Mouse (Mus musculus): ENCODE results near the gene Fras1. TPM values are rescaled to one million over a fixed set of nuclear protein-coding genes. Genes with fewer than 3 reads are reported as not detected.

Gene Fras1
- polyA plus RNA-seq, 1 experiment = 1.5 TPM

DNA sequence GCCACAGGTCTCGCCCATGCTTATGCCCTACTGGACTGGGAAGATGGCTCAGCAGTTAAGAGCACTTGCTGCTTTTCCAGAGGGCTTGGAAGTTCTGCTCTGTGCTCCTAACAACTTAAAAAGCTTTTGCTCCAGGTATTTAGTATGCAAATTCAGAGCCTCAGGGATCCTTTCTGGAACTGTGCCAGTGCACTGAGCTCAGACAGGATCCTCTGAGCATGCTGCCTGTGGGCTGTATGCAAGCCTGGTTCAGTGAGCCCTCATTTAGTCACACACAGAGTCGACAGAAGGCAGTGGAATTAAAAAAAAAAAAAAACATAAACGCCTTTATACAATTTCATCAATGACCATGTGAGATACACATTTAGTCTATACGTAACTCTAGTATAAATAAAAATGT, 436.9 kb downstream of the Fras1 start:
- H3K27me3 ChIP-seq (ENCODE audit: control insufficient read depth, insufficient read depth, insufficient read length) = no peaks in the 10 kb centered on the region
- peaks cover 6% of the 10 kb centered on the region for H3K79me2 ChIP-seq (ENCODE audit: control insufficient read depth, insufficient read depth)
- no peak overlapping the region for H3ac ChIP-seq (ENCODE audit: control insufficient read depth, insufficient read length)
- TF ChIP-seq SRF (IDR thresholded peaks at IDR 0.05; ENCODE audit: control insufficient read depth, insufficient read length, low read depth) = no peak
- TF ChIP-seq USF1 (IDR thresholded peaks at IDR 0.05; ENCODE audit: low read depth) = no peak
- TF ChIP-seq REST (IDR thresholded peaks at IDR 0.05; ENCODE audit: insufficient read depth, insufficient read length) = no peak
- TF ChIP-seq E2F4 (IDR thresholded peaks at IDR 0.05; ENCODE audit: insufficient read depth) = no peak
- TF ChIP-seq MYOG (IDR thresholded peaks at IDR 0.05; ENCODE audit: control insufficient read depth in 1 of 3, insufficient read depth in 1 of 3, insufficient read length in 2 of 3, low read depth in 2 of 3) = no peak
- TF ChIP-seq TCF3 (IDR thresholded peaks at IDR 0.05; ENCODE audit: insufficient read length, low read depth) = no peak
- TF ChIP-seq POLR2AphosphoS2 (IDR thresholded peaks at IDR 0.05; ENCODE audit: insufficient read length, low read depth) = no peak
- no peak for TF ChIP-seq MYOD1 (IDR thresholded peaks at IDR 0.05; ENCODE audit: control insufficient read depth in 1 of 3, insufficient read length in 2 of 3, low read depth in 2 of 3)
- TF ChIP-seq CEBPB (IDR thresholded peaks at IDR 0.05; ENCODE audit: insufficient read depth, poor library complexity, severe bottlenecking) = no peak
- no peak for TF ChIP-seq MAX (IDR thresholded peaks at IDR 0.05; ENCODE audit: low read depth)
- TF ChIP-seq TCF12 (IDR thresholded peaks at IDR 0.05; ENCODE audit: insufficient read depth, poor library complexity, severe bottlenecking) = no peak
- no peak overlapping the region for H3K4me2 ChIP-seq (ENCODE audit: low read depth)
- H3K4me3 ChIP-seq = no peak overlapping the region
- H3K36me3 ChIP-seq (ENCODE audit: control insufficient read depth, insufficient read depth) = peaks cover 32% of the 10 kb centered on the region

DNA sequence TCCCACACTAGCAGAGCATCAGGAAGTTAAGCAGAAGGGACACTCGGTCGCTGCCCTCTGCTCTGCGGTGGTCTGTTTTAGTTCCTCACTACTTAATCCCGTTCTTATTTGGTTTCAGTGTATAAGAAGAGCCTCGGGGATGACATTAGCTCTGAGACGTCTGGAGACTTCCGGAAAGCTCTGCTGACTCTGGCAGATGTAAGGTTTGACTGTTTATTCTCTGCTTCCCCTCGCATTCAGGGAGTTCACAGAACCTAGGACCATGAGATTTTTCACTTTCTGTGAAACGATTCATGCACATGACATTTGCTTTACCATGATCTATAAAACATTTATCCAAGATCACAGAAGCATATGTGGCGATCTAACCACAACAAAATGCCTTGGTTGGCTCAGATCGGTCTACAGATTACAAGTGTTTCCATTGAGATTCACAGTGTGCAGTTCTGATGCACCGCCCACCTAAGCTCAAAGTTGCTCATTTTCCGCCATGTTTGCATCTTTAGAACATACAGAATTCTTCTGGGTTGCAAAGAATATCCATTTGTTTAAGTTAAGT, 451.1 kb downstream of the Fras1 start:
- TF ChIP-seq MAX (IDR thresholded peaks at IDR 0.05; ENCODE audit: low read depth) = no peak
- TF ChIP-seq REST (IDR thresholded peaks at IDR 0.05; ENCODE audit: insufficient read depth, insufficient read length) = no peak
- TF ChIP-seq CEBPB (IDR thresholded peaks at IDR 0.05; ENCODE audit: insufficient read depth, poor library complexity, severe bottlenecking) = no peak
- no peak for TF ChIP-seq POLR2AphosphoS2 (IDR thresholded peaks at IDR 0.05; ENCODE audit: insufficient read length, low read depth)
- no peak for TF ChIP-seq MYOD1 (IDR thresholded peaks at IDR 0.05; ENCODE audit: control insufficient read depth in 1 of 3, insufficient read length in 2 of 3, low read depth in 2 of 3)
- no peak for TF ChIP-seq TCF3 (IDR thresholded peaks at IDR 0.05; ENCODE audit: insufficient read length, low read depth)
- TF ChIP-seq MYOG (IDR thresholded peaks at IDR 0.05; ENCODE audit: control insufficient read depth in 1 of 3, insufficient read depth in 1 of 3, insufficient read length in 2 of 3, low read depth in 2 of 3) = no peak
- no peak for TF ChIP-seq TCF12 (IDR thresholded peaks at IDR 0.05; ENCODE audit: insufficient read depth, poor library complexity, severe bottlenecking)
- no peak for TF ChIP-seq E2F4 (IDR thresholded peaks at IDR 0.05; ENCODE audit: insufficient read depth)
- TF ChIP-seq POLR2A (IDR thresholded peaks at IDR 0.05; ENCODE audit: insufficient read length, low read depth) = no peak
- no peak for TF ChIP-seq SRF (IDR thresholded peaks at IDR 0.05; ENCODE audit: control insufficient read depth, insufficient read length, low read depth)
- H3K36me3 ChIP-seq (ENCODE audit: control insufficient read depth, insufficient read depth) = peaks cover 60% of the 10 kb centered on the region

DNA sequence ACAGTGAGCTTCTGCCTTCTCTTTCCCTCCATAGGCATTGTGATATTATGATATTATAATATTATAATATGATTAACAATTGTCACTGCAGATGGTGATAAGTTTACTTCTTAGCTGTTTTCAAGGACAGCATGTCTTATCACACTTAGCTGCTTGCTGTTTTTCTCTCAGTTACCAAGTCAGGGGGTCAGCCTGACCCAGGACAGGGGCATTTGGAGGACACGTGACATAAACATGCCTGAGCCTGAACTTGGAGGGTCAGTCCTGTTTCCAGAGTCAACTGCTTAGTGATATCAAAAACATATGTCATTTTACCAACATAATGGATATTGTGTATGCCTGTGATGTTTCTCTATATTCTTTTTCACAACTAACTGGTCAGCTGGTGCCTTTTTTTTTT, 453.4 kb downstream of the Fras1 start:
- no peak for TF ChIP-seq POLR2AphosphoS2 (IDR thresholded peaks at IDR 0.05; ENCODE audit: insufficient read length, low read depth)
- peaks cover 66% of the 10 kb centered on the region for H3K36me3 ChIP-seq (ENCODE audit: control insufficient read depth, insufficient read depth)
- no peak overlapping the region for H3ac ChIP-seq (ENCODE audit: control insufficient read depth, insufficient read length)

More for the DNA sequence above, 451.1 kb downstream of the Fras1 start:
- H3K4me3 ChIP-seq = no peak overlapping the region
- H3K27me3 ChIP-seq (ENCODE audit: control insufficient read depth, insufficient read depth, insufficient read length) = no peaks in the 10 kb centered on the region
- no peaks in the 10 kb centered on the region for H3K79me2 ChIP-seq (ENCODE audit: control insufficient read depth, insufficient read depth)
- no peak overlapping the region for H3ac ChIP-seq (ENCODE audit: control insufficient read depth, insufficient read length)
- no peak overlapping the region for H3K4me2 ChIP-seq (ENCODE audit: low read depth)

More for the DNA sequence above, 453.4 kb downstream of the Fras1 start:
- Histone ChIP-seq H3K79me2 (ENCODE audit: control insufficient read depth, insufficient read depth) (no peaks in the 10 kb centered on the region), H3K4me2 (ENCODE audit: low read depth) (no peak overlapping the region), H3K4me3 (no peak overlapping the region), H3K27me3 (ENCODE audit: control insufficient read depth, insufficient read depth, insufficient read length) (no peaks in the 10 kb centered on the region)

Other genes starting within 250 kb of the Fras1 start
- 26.5 TPM for gene Cnot6l, start 209.8 kb upstream of the Fras1 start, polyA plus RNA-seq (2012; fragmentation: generic; extraction: Trizol)
- 7.5 TPM for gene Mrpl1, start 164.5 kb upstream of the Fras1 start, polyA plus RNA-seq (2012; fragmentation: generic; extraction: Trizol)